Mouse (Mus musculus) spleen, embryonic (tissue): ENCODE results near the gene Trp53.
"Not testable (repeated sequence)": the region's sequence is repeated elsewhere in the genome, so short reads cannot be mapped to it uniquely, and the experiment has no call there.

Source experiments
- CTCF ChIA-PET: fragments of 350-600 bp; sonication (Branson Sonifier 250); formaldehyde crosslinking; loops from one replicate; lab custom pipeline; 2022; lab: Charles Lee

The Trp53 gene

DNA sequence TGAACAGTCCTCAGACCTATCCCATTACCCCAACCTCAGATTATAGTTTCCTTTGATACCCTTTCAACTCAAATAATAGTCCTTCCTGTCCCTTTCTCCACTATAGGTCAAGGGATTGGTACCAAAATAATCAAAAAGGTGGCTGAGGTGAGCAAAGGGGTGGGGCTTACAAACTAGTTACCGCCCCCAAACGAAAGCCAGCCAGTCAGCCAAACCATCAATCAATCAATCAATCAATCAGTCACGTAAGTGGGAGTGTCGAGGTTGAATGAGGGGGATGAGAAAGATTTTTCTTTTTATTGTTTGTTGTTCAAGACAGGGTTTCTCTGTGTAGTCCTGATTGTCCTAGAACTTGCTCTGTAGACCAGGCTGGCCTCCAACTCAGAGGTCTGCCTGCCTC lies 42.8 kb downstream of the Trp53 start:
- CTCF ChIA-PET = no interaction called here

DNA sequence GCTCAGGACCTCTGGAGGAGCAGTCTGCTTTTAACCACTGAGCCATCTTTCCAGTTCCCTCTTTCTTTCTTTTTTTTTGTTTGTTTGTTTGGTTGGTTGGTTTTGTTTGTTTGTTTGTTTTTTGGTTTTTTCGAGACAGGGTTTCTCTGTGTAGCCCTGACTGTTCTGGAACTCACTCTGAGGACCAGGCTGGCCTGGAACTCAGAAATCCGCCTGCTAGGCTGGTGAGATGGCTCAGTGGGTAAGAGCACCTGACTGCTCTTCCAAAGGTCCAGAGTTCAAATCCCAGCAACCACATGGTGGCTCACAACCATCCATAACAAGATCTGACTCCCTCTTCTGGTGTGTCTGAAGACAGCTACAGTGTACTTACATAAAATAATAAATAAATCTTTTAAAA lies 44.2 kb downstream of the Trp53 start:
- CTCF ChIA-PET = not testable (repeated sequence)

DNA sequence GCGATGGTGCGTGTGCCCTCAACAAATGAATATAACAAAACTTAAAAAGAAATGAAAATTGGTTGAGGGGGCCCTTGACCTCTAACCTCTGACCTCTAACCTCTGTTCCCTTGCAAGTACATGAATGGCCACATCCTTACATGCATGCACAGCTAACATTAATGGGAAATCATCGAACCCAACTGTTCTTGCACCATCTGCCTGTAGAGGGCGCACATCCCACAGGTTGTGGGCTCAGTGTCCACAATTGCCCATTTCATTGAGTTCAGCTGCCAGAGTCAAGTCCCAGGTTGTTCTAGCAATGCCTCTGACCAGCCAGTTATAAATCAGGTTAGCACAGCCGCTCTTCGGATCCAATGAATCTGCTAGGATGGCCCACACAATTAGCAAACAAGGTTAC lies 48.1 kb downstream of the Trp53 start:
- CTCF ChIA-PET = interaction anchor here (1.1 kb wide), 1 partner anchor 35 kb away, joined by 4 read pairs; no protein-coding TSS in a partner anchor

DNA sequence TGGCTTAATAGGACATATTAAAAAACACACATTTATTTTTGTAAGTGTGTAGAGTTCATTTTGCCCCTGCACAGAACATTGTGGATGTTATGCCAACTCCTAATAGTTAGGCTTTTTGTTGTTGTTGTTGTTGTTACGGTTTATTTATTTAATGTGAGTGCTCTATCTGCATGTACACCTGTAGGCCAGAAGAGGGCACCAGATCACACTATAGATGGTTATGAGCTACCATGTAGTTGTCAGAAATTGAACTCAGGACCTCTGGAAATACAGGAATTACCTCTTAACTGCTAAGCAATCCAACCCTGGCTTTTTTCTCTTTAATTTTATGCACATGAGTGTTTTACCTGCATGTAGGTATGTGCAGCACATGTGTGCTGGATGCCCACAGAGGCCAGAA lies 49.6 kb downstream of the Trp53 start:
- CTCF ChIA-PET = no interaction called here

DNA sequence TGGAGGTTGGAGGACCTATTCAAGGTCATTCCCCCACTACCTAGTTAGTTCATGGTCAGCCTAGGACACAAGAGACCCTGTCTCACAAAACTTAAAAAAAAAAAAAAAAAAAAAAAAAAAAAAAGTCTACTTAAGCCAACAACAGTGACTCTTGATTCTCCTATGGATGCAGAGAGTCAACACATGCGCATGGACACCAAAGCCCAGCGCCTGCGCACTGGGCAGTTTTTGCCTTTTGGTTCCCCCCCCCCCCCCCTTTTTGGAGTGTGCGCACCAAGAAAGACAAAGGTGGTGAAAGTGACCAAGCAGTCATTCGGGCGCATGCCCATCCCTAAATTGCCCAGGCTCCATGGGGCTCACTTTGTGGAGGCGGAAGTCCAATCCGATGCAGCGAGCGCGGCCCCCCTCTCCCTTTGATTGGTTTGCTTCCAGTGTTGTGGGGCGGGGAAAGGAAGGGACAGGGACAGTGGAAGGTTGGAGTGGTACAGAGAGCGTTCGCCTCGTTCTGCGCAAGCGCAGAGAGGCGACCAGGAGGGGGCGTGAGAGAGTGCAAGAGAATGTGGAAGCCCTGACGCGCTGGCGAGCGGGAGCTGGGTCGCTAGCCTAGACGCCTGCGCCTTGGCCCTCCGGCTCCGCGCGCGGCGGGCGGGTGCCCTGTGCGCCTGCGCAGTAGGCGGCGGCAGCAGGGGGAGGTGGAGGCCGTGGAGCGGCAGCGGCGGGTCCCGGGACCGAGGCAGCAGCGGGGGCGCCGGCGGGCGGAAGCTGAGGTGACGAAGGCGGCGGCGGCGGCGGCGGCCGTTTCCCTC lies 52.3 kb downstream of the Trp53 start, which contains the start of gene Fxr2:
TSS of gene Fxr2 (plus strand) at position 707 of the 806 bp plus-strand sequence.
- CTCF ChIA-PET = interaction anchor here (0.7 to 0.8 kb wide), 2 partner anchors 26 to 382 kb away, joined by 3 read pairs; no protein-coding TSS in a partner anchor

DNA sequence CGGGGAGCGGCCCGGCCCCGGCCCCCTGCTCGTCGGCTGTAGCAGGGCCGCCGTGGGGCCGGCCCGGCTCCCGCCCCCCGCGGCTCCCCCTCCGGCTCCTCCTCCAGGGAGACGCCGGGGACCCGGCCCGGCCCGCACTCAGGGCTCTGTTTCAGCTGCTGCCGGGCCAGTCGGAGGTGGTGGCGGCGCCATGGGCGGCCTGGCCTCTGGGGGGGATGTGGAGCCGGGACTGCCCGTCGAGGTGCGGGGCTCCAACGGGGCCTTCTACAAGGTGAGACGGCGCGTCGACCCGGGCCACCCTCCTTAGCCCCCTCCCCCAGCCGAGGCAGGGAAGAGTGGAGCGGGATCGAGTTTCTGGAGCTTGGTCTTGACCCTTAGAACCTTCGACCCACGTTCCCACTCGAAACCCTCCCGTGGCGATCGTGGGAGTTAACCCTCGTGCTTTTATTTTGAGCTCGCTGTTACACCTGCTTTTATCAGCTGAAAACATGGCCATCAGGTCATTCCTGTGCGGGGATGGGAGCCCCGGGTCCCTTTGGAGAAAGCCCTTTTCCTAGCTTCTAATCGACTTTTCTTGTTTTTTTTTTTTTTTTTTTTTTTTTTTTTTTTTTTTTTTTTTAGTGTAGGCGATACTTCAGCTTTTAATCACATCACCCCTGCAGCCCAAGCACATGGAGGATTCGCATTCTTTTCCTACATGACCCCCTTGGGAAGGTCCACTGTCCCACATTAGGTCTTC lies 53.1 kb downstream of the Trp53 start:
- CTCF ChIA-PET = interaction anchor here (0.6 to 0.8 kb wide), 2 partner anchors 25 to 385 kb away, joined by 3 read pairs; no protein-coding TSS in a partner anchor

DNA sequence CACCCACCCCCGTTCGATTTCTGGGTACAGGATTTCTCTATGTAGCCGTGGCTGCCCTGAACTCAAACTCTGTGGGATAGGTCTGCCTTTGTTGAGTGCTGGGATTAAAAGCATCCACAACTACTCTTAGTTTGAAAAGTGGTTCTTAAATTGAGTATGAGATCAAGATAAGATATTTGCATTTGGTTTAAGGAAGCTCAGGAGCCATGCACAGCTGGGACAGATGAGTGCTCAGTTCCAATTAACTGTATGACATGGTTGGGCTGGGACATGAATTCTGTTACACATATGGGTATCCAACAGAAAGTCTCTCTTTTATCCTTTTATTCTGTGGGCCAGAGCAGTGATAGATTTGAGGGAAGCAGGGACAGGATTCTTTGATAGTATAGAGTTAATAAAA lies 55.3 kb downstream of the Trp53 start:
- CTCF ChIA-PET = no interaction called here
